Mouse (Mus musculus): ENCODE measurements around the gene Lilra5.
"Not testable (repeated sequence)": the region's sequence is repeated elsewhere in the genome, so short reads cannot be mapped to it uniquely, and the experiment has no call there.

The Lilra5 gene

GRCm38 (mm10) chr7:4237454-4237853, at the start of gene Lilra5:
Lilra5 (plus strand) TSS chr7:4237754.
- DNase-seq (ENCODE audit: low spot score in 2 of 2), result no peak

GRCm38 (mm10) chr7:4207126-4207525, 30.4 kb upstream of the Lilra5 start:
- no peak for DNase-seq (ENCODE audit: low spot score in 2 of 2)

- DNase-seq (ENCODE audit: low spot score in 2 of 2), result no peak
Observed at GRCm38 (mm10) chr7:4208626-4209025, 28.9 kb upstream of the Lilra5 start.

GRCm38 (mm10) chr7:4213436-4213835, 24.1 kb upstream of the Lilra5 start:
- not testable (repeated sequence) for DNase-seq (ENCODE audit: low spot score in 2 of 2)

DNA sequence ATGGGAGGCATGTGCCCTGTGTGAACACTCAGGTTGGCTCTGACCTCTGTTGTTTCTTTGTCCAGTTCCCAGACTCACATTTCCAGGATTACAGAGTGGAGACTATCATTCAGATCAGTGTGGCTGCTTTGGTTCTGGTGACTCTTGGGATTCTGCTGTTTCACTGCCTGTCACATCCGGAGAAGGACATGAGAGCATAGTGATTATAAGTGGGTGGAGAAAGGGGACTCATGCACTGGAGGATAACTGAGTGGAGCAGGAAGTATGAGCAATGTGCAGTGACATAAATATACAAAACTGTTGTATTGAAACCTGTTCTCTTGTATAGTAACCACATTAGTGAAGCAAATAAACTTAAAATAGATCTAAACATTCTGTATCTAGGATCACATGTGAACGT, 22.2 kb upstream of the Lilra5 start:
- DNase-seq (ENCODE audit: low spot score in 2 of 2), result no peak

GRCm38 (mm10) chr7:4215805-4216204, 21.7 kb upstream of the Lilra5 start:
- no peak for DNase-seq (ENCODE audit: low spot score in 2 of 2)

GRCm38 (mm10) chr7:4235536-4235935, 2.0 kb upstream of the Lilra5 start:
- no peak for DNase-seq (ENCODE audit: low spot score in 2 of 2)

GRCm38 (mm10) chr7:4239038-4239721, 1.6 kb downstream of the Lilra5 start:
- DNase-seq (ENCODE audit: low spot score in 2 of 2), result no peak

GRCm38 (mm10) chr7:4251211-4251610, 13.7 kb downstream of the Lilra5 start:
- not testable (repeated sequence) for DNase-seq (ENCODE audit: low spot score in 2 of 2)

DNA sequence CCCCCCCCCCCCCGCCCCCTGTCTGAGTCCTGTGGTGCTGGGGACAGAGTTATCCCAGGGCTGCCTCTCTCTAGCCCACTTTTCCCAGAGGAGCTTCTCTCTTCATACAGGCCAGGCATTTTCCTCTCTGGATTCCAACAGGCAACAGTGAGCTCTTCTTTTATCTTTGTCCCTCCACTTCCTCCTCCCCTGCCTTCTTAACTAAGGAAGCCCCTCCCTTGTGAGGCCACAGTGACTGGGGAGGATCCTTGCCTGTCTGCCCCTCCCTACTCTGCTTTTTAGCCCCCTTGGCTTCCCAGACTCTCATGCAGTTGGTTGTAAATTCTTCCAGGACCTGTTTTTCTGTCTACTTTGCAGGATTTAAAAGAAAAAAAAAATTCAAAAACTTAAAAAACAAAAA, 18.5 kb downstream of the Lilra5 start:
- not testable (repeated sequence) for DNase-seq (ENCODE audit: low spot score in 2 of 2)

DNA sequence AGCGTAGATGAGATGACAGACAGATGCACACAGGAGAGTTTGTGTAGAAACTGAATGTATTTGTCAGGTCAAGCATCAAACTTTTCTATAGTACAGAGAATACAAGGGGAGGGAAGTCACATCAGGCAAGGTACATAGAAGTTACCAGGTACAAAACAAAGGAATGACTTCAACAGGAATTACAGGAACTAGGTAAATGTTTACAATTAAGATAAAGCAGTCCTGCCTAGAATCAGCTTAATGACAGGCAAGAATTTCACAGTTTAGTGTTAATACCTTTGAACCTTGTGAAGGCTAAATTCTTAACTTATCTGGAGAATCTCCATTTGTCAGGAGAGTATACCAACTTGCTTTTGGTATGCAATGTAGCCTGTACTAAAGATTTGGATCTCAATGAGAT, 23.0 kb downstream of the Lilra5 start:
- not testable (repeated sequence) for DNase-seq (ENCODE audit: low spot score in 2 of 2)

DNA sequence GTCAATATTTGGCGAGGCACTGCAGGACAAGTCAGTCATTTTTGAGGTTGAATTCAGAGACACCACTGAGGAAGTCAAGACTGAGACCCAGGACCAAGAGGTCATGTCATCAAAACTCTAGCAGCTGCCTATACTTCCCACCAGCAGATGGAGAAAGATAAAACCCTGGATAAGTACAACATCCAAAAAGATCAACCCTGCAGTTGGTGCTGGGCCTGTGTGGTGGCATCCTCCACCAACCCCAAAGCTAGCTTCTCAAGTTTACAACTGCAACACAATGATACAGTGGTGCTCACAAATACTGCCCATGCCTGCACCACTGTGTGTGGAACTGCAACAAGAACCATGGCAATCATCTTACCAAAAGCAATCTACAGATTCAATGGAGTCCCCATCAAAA, 34.6 kb downstream of the Lilra5 start:
- DNase-seq (ENCODE audit: low spot score in 2 of 2), result not testable (repeated sequence)

DNA sequence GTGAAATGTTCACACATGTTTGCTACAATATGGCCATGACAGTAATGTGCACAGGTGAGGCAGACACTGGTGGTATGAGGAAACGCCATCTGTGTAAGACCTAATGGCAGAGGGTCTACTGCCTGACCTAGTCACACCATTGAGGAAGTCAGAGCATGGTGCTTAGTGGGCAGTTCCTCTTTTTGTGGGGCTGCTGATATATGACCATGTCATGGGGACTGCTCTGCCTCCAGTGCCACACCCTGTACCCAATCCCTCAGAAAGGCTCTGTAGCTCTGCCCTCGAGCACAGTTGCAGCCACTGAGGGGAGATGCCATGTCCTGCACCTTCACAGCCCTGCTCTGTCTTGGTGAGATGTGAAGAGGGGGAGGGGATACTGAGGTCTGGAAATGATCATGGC, 36.3 kb downstream of the Lilra5 start:
- peak in 1 of 2 experiments; percentile 12 for DNase-seq (ENCODE audit: low spot score in 2 of 2)

DNA sequence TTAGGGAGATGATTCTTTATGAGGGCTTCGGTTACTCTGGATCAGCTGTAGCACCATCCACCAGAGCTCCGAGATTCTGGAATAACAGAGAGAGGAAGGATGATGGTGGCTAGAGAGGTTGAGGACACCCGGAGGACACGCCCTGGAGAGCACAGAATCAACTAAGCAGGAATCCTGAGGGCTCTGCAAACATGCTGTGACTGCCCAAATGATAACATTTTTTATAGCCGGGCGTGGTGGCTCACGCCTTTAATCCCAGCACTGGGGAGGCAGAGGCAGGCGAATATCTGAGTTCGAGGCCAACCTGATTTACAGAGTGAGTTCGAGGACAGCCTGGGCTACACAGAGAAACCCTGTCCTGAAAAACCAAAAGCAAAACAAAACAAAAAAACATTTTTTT, 37.9 kb downstream of the Lilra5 start:
- DNase-seq (ENCODE audit: low spot score in 2 of 2), result not testable (repeated sequence)

DNA sequence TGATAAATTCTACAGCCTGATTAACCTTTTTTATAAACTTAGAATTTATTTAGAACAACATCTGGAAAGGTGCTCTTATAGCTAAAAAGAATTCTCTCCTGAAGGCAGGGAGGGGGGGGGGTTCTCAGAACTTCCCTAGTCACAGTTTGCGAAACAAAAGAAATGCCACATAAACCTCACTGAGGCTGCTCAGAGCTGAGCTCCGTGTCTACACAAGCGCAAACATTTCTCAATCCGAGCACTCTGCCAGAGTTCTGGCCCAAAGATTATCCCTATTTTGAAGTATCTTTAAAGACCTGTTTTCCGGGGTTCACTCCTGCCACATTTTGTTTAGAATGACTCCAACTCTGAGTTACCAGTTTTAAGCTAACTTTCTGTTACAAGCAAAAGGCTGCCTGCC, 55.1 kb downstream of the Lilra5 start:
- no peak for DNase-seq (ENCODE audit: low spot score in 2 of 2)
